Mouse (Mus musculus): ENCODE results near the gene Coro1a. TPM values are rescaled to one million over a fixed set of nuclear protein-coding genes. Genes with fewer than 3 reads are reported as not detected.
A peak's percentile ranks its signal among the peaks of the same experiment; 100 is the strongest.

Coro1a gene
- polyA plus RNA-seq, 1 experiment: 1,578 TPM

- H3K4me3 ChIP-seq (replicated peaks): peak overlapping the region; percentile 97
- H3K27me3 ChIP-seq (replicated peaks): no peaks in the 10 kb centered on the region
- H3K9me3 ChIP-seq: no peaks in the 10 kb centered on the region
- H3K4me1 ChIP-seq: peaks cover 92% of the 10 kb centered on the region
- no peak for TF ChIP-seq FLI1 (IDR thresholded peaks at IDR 0.05; ENCODE audit: low read length)
- peaks cover 67% of the 10 kb centered on the region for H3K36me3 ChIP-seq (replicated peaks; ENCODE audit: low read length)
Observed at GRCm38 (mm10) chr7:126700063-126701015, 7.2 kb downstream of the Coro1a start.

GRCm38 (mm10) chr7:126697838-126698237, 9.7 kb downstream of the Coro1a start:
- peak overlapping the region; percentile 96 for H3K4me3 ChIP-seq (replicated peaks)
- H3K4me1 ChIP-seq: peaks cover 89% of the 10 kb centered on the region
- H3K27me3 ChIP-seq (replicated peaks): no peaks in the 10 kb centered on the region
- peaks cover 66% of the 10 kb centered on the region for H3K36me3 ChIP-seq (replicated peaks; ENCODE audit: low read length)
- no peaks in the 10 kb centered on the region for H3K9me3 ChIP-seq
- TF ChIP-seq GATA1 (IDR thresholded peaks at IDR 0.05; ENCODE audit: borderline replicate concordance, low read length): no peak
- TF ChIP-seq FLI1 (IDR thresholded peaks at IDR 0.05; ENCODE audit: low read length): no peak

- Histone ChIP-seq H3K4me1 (peaks cover 89% of the 10 kb centered on the region), H3K9me3 (no peaks in the 10 kb centered on the region), H3K27me3 (replicated peaks) (no peaks in the 10 kb centered on the region), H3K36me3 (replicated peaks; ENCODE audit: low read length) (peaks cover 66% of the 10 kb centered on the region), H3K4me3 (replicated peaks) (peak overlapping the region; percentile 96)
- TF ChIP-seq GATA1 (IDR thresholded peaks at IDR 0.05; ENCODE audit: borderline replicate concordance, low read length) (no peak), FLI1 (IDR thresholded peaks at IDR 0.05; ENCODE audit: low read length) (no peak)
Observed at GRCm38 (mm10) chr7:126696886-126697285, 10.7 kb downstream of the Coro1a start.

- TF ChIP-seq FLI1 (IDR thresholded peaks at IDR 0.05; ENCODE audit: low read length) (no peak), GATA1 (IDR thresholded peaks at IDR 0.05; ENCODE audit: borderline replicate concordance, low read length) (no peak)
- H3K36me3 ChIP-seq (replicated peaks; ENCODE audit: low read length): peaks cover 66% of the 10 kb centered on the region
- H3K9me3 ChIP-seq: no peaks in the 10 kb centered on the region
- no peaks in the 10 kb centered on the region for H3K27me3 ChIP-seq (replicated peaks)
- H3K4me1 ChIP-seq: peaks cover 86% of the 10 kb centered on the region
- peak overlapping the region; percentile 96 for H3K4me3 ChIP-seq (replicated peaks)
Observed at GRCm38 (mm10) chr7:126696303-126696702, 11.3 kb downstream of the Coro1a start.

- H3K4me3 ChIP-seq (replicated peaks): peak within 1 kb of the TSS; percentile 96
- TF ChIP-seq GATA1 (IDR thresholded peaks at IDR 0.05; ENCODE audit: borderline replicate concordance, low read length) (no peak), FLI1 (IDR thresholded peaks at IDR 0.05; ENCODE audit: low read length) (peak; percentile 85; the same call in 1 of the 2 replicates)
- peaks cover 80% of the 10 kb centered on the region for H3K4me1 ChIP-seq
- H3K27me3 ChIP-seq (replicated peaks): no peaks in the 10 kb centered on the region
- no peaks in the 10 kb centered on the region for H3K9me3 ChIP-seq
- H3K36me3 ChIP-seq (replicated peaks; ENCODE audit: low read length): peaks cover 66% of the 10 kb centered on the region
Observed at GRCm38 (mm10) chr7:126695631-126696207, 11.9 kb downstream of the Coro1a start, which contains the start of gene Slx1b. Gene Slx1b (minus strand): TSS chr7:126695784.

- Histone ChIP-seq H3K9me3 (no peaks in the 10 kb centered on the region), H3K27me3 (replicated peaks) (no peaks in the 10 kb centered on the region), H3K4me3 (replicated peaks) (peak within 1 kb of the TSS; percentile 96), H3K36me3 (replicated peaks; ENCODE audit: low read length) (peaks cover 64% of the 10 kb centered on the region), H3K4me1 (peaks cover 75% of the 10 kb centered on the region)
- TF ChIP-seq FLI1 (IDR thresholded peaks at IDR 0.05; ENCODE audit: low read length): no peak
- TF ChIP-seq GATA1 (IDR thresholded peaks at IDR 0.05; ENCODE audit: borderline replicate concordance, low read length): no peak
Observed at GRCm38 (mm10) chr7:126695210-126695611, 12.4 kb downstream of the Coro1a start, which contains the start of gene Bola2. Gene Bola2 (plus strand): TSS chr7:126695401.

GRCm38 (mm10) chr7:126694441-126695051, 13.0 kb downstream of the Coro1a start:
- H3K4me1 ChIP-seq: peaks cover 73% of the 10 kb centered on the region
- H3K4me3 ChIP-seq (replicated peaks): peak overlapping the region; percentile 96
- peaks cover 64% of the 10 kb centered on the region for H3K36me3 ChIP-seq (replicated peaks; ENCODE audit: low read length)
- no peaks in the 10 kb centered on the region for H3K9me3 ChIP-seq
- TF ChIP-seq FLI1 (IDR thresholded peaks at IDR 0.05; ENCODE audit: low read length) (no peak), GATA1 (IDR thresholded peaks at IDR 0.05; ENCODE audit: borderline replicate concordance, low read length) (no peak)
- H3K27me3 ChIP-seq (replicated peaks): no peaks in the 10 kb centered on the region

- Histone ChIP-seq H3K36me3 (replicated peaks; ENCODE audit: low read length) (peaks cover 64% of the 10 kb centered on the region), H3K9me3 (no peaks in the 10 kb centered on the region), H3K4me3 (replicated peaks) (peak overlapping the region; percentile 70), H3K4me1 (peaks cover 65% of the 10 kb centered on the region), H3K27me3 (replicated peaks) (no peaks in the 10 kb centered on the region)
- TF ChIP-seq FLI1 (IDR thresholded peaks at IDR 0.05; ENCODE audit: low read length) (no peak), GATA1 (IDR thresholded peaks at IDR 0.05; ENCODE audit: borderline replicate concordance, low read length) (no peak)
Observed at GRCm38 (mm10) chr7:126693781-126694180, 13.8 kb downstream of the Coro1a start.

GRCm38 (mm10) chr7:126693256-126693655, 14.3 kb downstream of the Coro1a start:
- Histone ChIP-seq H3K36me3 (replicated peaks; ENCODE audit: low read length) (peaks cover 63% of the 10 kb centered on the region), H3K27me3 (replicated peaks) (no peaks in the 10 kb centered on the region), H3K9me3 (no peaks in the 10 kb centered on the region), H3K4me3 (replicated peaks) (no peak overlapping the region), H3K4me1 (peaks cover 62% of the 10 kb centered on the region)
- no peak for TF ChIP-seq FLI1 (IDR thresholded peaks at IDR 0.05; ENCODE audit: low read length)
